Mouse (Mus musculus) heart, adult 2 months (tissue): ENCODE results near the gene Ankrd9. TPM values are rescaled to one million over a fixed set of nuclear protein-coding genes. Genes with fewer than 3 reads are reported as not detected.

ENCODE experiments used
- DNase-seq, 2 experiments: peaks; one replicate each; pipeline ENCODE4 v3.0.0; 2021
- H3K27ac ChIP-seq: fragments of 200-600 bp; 2 replicates; pipeline ENCODE4 v1.8.1; 2022
- H3K27me3 ChIP-seq: fragments of 200-500 bp; 2 replicates; pipeline ENCODE4 v1.6.1; 2012; ENCODE audit warnings: mild to moderate bottlenecking, low read length, inconsistent platforms, mixed read lengths; ENCODE audit not compliant: control insufficient read depth, insufficient read depth
- H3K36me3 ChIP-seq: fragments of 200-500 bp; 2 replicates; pipeline ENCODE4 v1.6.1; 2012; ENCODE audit warnings: low read length, inconsistent platforms; ENCODE audit not compliant: control insufficient read depth, insufficient read depth
- H3K4me1 ChIP-seq: fragments of 200-500 bp; 2 replicates; pipeline ENCODE4 v1.6.1; 2011; ENCODE audit warnings: low read length; ENCODE audit not compliant: control insufficient read depth, insufficient read depth
- H3K4me3 ChIP-seq: fragments of 200-600 bp; 2 replicates; pipeline ENCODE4 v1.8.1; 2022
- H3K79me2 ChIP-seq: fragments of 200-500 bp; replicated peaks from 2 replicates; pipeline ENCODE4 v1.6.1; 2012; ENCODE audit warnings: mild to moderate bottlenecking, inconsistent platforms, low read length, moderate library complexity, mixed read lengths; ENCODE audit not compliant: control insufficient read depth, insufficient read depth
- H3K9ac ChIP-seq: fragments of 200-500 bp; 2 replicates; pipeline ENCODE4 v1.6.1; 2012; ENCODE audit warnings: low read depth, mild to moderate bottlenecking, control low read depth, inconsistent platforms, low read length, mixed read lengths
- CTCF ChIP-seq: fragments of 200-600 bp; IDR thresholded peaks from 2 replicates; pipeline ENCODE4 v1.8.1; 2022; ENCODE audit warnings: antibody characterized with exemption, mild to moderate bottlenecking, moderate library complexity
- EP300 ChIP-seq: fragments of 200-500 bp; IDR thresholded peaks from 2 replicates; pipeline ENCODE4 v1.6.1; 2011; ENCODE audit warnings: low read depth, low read length, control low read depth; ENCODE audit not compliant: insufficient read depth
- POLR2A ChIP-seq: fragments of 200-500 bp; IDR thresholded peaks from 2 replicates; pipeline ENCODE4 v1.6.1; 2011; ENCODE audit warnings: mild to moderate bottlenecking, low read depth, low read length, control low read depth; ENCODE audit not compliant: insufficient read depth
- WGBS: fragments of 180-500 bp; shearing (Covaris S2); methylation state at CpG from one replicate; pipeline ENCODE4 v1.1.7; 2018; 5-methylcytosine and 5-hydroxymethylcytosine counted together
- intact Hi-C: fragments of 180-260 bp; cut with DNase I; formaldehyde crosslinking; loops from one replicate; pipeline ENCODE4 v1.15.1; 2025
- long read RNA-seq: library from polyadenylated mRNA; stranded (forward); transcript quantifications from one replicate; pipeline ENCODE4 v2.0.0, GENCODE M21; 2021
- polyA plus RNA-seq: library from polyadenylated mRNA; depleted of rRNA; stranded (reverse); fragments of >200 nt; gene quantifications from 2 replicates; pipeline ENCODE4 v1.2.3, GENCODE M21; 2012; rRNA removed
- total RNA-seq, 2 experiments: library from RNA; stranded (reverse); gene quantifications; 2 replicates each; pipeline ENCODE4 v1.2.3; 2021

The Ankrd9 gene
- total RNA-seq (10 to 100 TPM; 59.3 to 84.2 TPM), polyA plus RNA-seq (80.5 and 93.2 TPM in 2 replicates)
- long read RNA-seq, transcript Ankrd9-202 (3 exons, 2,577 nt): major isoform, 35 of 75 reads
- long read RNA-seq, transcript Ankrd9-203 (4 exons, 1,563 nt): minor isoform, 14 of 75 reads
- long read RNA-seq, partial matches to known transcripts: 6 of 75 reads
- long read RNA-seq, other reads (novel, unspliced or antisense): 14 of 75 reads

GRCm38 (mm10) chr12:110978607-110979406, at the start of gene Ankrd9:
Ankrd9 (minus strand) TSS chr12:110979040.
- DNase-seq: peak; percentile 98 to 99
- TF ChIP-seq CTCF (0 out of 2 replicates have a peak, but pooled peaks have one; percentile 12), POLR2A (peak; percentile 78), EP300 (0 out of 2 replicates have a peak, but pooled peaks have one; percentile 57)
- Histone ChIP-seq H3K9ac (peak within 1 kb of the TSS; percentile 94), H3K27me3 (no peaks in the 10 kb centered on the region), H3K36me3 (peaks cover 4% of the 10 kb centered on the region; the same call in 1 of the 2 replicates), H3K4me1 (peaks cover 5% of the 10 kb centered on the region), H3K4me3 (peak within 1 kb of the TSS; percentile 82), H3K27ac (peak within 1 kb of the TSS; percentile 96), H3K79me2 (peaks cover 5% of the 10 kb centered on the region; the same call in 1 of the 2 replicates)
- intact Hi-C loops: no loop called here
- under 1% methylated on average over 77 of the region's 90 CpGs for WGBS

DNA sequence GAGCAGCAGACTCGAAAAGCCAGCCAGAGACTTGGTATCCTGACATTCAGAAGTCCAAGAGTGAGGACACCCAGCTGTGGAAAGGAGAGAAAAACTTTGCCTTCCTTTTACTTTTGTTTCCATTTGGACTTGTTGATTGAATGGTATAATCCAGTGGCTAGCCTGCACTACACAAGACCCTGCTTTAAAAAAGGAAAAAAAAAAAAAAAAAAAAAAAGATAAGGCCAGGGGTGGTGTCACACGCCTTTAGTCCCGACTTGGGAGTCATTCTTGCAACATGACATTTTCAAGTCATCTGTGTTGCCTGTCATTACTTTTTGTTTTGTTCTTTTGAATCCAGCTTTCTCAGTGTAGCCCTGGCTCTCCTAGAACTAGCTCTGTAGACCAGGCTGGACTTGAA, 42.7 kb upstream of the Ankrd9 start:
- H3K27ac ChIP-seq: no peak overlapping the region
- WGBS: 39% methylated on average over 3 of the region's 3 CpGs
- TF ChIP-seq CTCF: no peak
- TF ChIP-seq EP300: no peak
- no peak for TF ChIP-seq POLR2A
- no peaks in the 10 kb centered on the region for H3K79me2 ChIP-seq
- no peak overlapping the region for H3K9ac ChIP-seq
- no peak for DNase-seq
- intact Hi-C loops: no loop called here
- no peaks in the 10 kb centered on the region for H3K27me3 ChIP-seq
- H3K36me3 ChIP-seq: no peaks in the 10 kb centered on the region
- no peaks in the 10 kb centered on the region for H3K4me1 ChIP-seq
- H3K4me3 ChIP-seq: no peak overlapping the region

GRCm38 (mm10) chr12:111021138-111021537, 42.3 kb upstream of the Ankrd9 start:
- H3K27me3 ChIP-seq: no peaks in the 10 kb centered on the region
- H3K27ac ChIP-seq: no peak overlapping the region
- no peak for DNase-seq
- no peak overlapping the region for H3K9ac ChIP-seq
- intact Hi-C loops: no loop called here
- H3K4me1 ChIP-seq: no peaks in the 10 kb centered on the region
- WGBS: 65% methylated on average over 1 of the region's 1 CpGs
- no peak for TF ChIP-seq CTCF
- H3K4me3 ChIP-seq: no peak overlapping the region
- H3K36me3 ChIP-seq: no peaks in the 10 kb centered on the region
- H3K79me2 ChIP-seq: no peaks in the 10 kb centered on the region

DNA sequence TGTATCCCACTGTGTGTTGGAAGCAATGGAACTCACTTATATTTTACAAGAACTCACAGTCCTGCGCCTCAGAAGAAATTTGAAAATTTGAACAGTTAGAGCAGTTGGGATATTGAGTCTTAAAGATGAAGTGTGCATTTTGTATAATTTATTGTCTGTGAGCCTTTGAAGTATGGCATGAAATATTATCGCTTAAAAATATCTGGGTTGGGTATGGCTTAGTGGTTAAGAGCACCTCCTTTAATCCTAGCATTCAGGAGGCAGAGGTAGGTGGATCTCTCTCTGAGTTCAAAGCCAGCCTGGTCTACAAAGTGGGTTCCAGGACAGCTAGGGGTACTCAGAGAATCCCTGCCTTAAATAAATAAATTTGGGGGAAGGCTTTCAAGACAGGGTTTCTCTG, 40.2 kb upstream of the Ankrd9 start:
- no peak overlapping the region for H3K4me3 ChIP-seq
- H3K9ac ChIP-seq: no peak overlapping the region
- H3K27me3 ChIP-seq: no peaks in the 10 kb centered on the region
- no peak for DNase-seq
- no peaks in the 10 kb centered on the region for H3K4me1 ChIP-seq
- intact Hi-C loops: no loop called here
- no peaks in the 10 kb centered on the region for H3K36me3 ChIP-seq
- TF ChIP-seq EP300 (no peak), CTCF (no peak), POLR2A (no peak)
- no peaks in the 10 kb centered on the region for H3K79me2 ChIP-seq
- 87% methylated on average over 2 of the region's 2 CpGs for WGBS
- H3K27ac ChIP-seq: no peak overlapping the region

DNA sequence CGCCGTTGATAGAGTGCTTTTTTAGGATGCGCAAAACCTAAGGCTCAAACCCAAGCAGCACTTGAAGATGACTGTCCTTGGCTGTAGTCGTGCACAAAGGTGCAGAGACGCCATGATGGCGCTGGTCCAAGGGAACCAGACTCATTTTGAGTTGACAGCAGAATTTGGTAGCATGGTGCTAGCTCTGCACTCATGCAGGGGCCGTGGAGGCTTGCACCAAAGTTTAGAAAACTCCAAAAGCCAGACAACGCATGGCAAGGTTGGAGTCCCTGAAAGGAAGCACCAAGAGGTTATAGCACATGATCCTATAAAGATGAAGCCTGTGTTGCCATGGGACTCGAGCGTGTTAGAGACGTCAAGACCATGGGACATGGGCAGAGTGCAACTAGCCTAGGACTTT, 39.2 kb upstream of the Ankrd9 start:
- TF ChIP-seq CTCF (no peak), EP300 (no peak), POLR2A (no peak)
- Histone ChIP-seq H3K79me2 (no peaks in the 10 kb centered on the region), H3K4me1 (no peaks in the 10 kb centered on the region), H3K36me3 (no peaks in the 10 kb centered on the region), H3K4me3 (no peak overlapping the region), H3K9ac (no peak overlapping the region), H3K27me3 (no peaks in the 10 kb centered on the region), H3K27ac (no peak overlapping the region)
- intact Hi-C loops: no loop called here
- WGBS: 93% methylated on average over 11 of the region's 11 CpGs
- DNase-seq: no peak

DNA sequence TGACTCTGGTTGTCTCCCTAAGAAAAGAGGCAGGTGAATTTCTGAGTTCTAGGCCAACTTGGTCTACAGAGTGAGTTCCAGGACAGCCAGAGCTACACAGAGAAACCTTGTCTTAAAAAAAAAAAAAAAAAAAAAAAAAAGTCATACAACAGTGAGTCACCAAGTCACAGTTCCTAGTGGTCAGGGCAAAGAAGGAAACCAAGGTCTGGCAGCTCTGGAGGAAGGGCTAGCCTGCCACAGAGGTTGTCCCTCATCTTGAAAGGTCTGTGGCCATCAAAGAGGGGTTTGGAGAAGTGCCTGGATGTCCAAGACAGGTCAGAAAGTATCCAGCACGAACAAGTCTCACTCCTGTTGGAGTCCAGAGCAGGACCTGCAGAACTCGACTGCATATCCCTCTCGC, 38.0 kb upstream of the Ankrd9 start:
- TF ChIP-seq EP300 (no peak), POLR2A (no peak), CTCF (no peak)
- no peak for DNase-seq
- 82% methylated on average over 3 of the region's 3 CpGs for WGBS
- no peak overlapping the region for H3K27ac ChIP-seq
- intact Hi-C loops: no loop called here
- H3K36me3 ChIP-seq: no peaks in the 10 kb centered on the region
- H3K27me3 ChIP-seq: no peaks in the 10 kb centered on the region
- H3K4me3 ChIP-seq: no peak overlapping the region
- no peak overlapping the region for H3K9ac ChIP-seq
- H3K79me2 ChIP-seq: no peaks in the 10 kb centered on the region
- no peaks in the 10 kb centered on the region for H3K4me1 ChIP-seq
